Mouse (Mus musculus): ENCODE measurements around the gene Mfsd5.

DNA sequence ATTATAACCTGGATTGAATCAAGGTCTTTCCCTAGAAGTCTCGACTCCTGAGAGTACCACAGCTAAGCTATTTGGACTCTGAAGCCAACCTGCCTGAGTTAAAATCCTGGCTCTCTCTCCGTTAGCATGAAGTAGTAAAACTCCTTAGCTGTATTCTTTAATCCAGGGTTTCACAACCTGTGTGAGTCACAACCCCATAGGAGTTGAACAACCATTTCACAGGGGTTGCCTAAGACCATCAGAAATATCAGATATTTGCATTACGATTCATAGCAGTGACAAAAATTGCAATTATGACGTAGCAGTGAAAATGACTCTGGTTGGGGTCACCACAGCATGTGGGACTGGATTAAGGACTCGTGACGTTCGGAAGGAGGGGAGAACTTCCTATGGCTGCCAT, 46.5 kb upstream of the Mfsd5 start:
- TF ChIP-seq POLR2A (IDR thresholded peaks at IDR 0.05; ENCODE audit: borderline replicate concordance, extremely low read depth, insufficient read depth, insufficient read length, poor library complexity, severe bottlenecking) (no peak), CTCF (IDR thresholded peaks at IDR 0.05; ENCODE audit: borderline replicate concordance, extremely low read depth, insufficient read depth, insufficient read length) (no peak)
